Mouse (Mus musculus) layer of hippocampus, adult 6 months (tissue): ENCODE measurements around the gene Ces1g. TPM values are rescaled to one million over a fixed set of nuclear protein-coding genes. Genes with fewer than 3 reads are reported as not detected.

Experiments used
- long read RNA-seq, 2 experiments: library from polyadenylated mRNA; unstranded; transcript quantifications; one replicate each; pipeline ENCODE4 v2.0.0; 2019 to 2020
- polyA plus RNA-seq: library from polyadenylated mRNA; unstranded; fragments of <200 nt; fragmentation: Nextera tagmentation; gene quantifications from 2 replicates; pipeline ENCODE4 v1.2.3, GENCODE M21; 2021

Ces1g gene
- polyA plus RNA-seq: not detected in 2 replicates
- long read RNA-seq, experiment 1: 0 reads
- long read RNA-seq, experiment 2: 0 reads

GRCm38 (mm10) chr8:93337207-93337606 is at the start of gene Ces1g:
Gene Ces1g, minus strand, starts transcription at chr8:93337308.

DNA sequence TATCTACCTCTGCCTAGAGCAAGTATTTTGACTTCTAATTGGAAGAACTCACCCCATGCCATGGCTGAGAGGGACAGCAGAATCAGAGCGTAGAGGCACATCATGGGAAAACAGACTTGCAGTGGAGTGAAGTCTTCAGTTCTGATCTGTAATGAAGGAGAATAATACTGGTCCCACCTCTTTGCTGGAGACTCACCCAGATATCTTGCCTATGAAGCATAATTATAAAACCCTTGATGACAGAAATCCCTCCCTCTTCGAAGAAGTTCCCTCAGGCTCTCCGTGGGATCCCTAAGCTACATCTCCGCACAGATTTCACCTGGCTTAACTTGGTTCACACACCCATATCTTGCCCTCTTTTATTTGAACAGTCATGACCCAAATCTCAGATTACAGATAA is 42.5 kb upstream of the Ces1g start, which contains the start of gene Ces1h:
Ces1h (minus strand) TSS at position 101 of the 400 bp plus-strand sequence.

DNA sequence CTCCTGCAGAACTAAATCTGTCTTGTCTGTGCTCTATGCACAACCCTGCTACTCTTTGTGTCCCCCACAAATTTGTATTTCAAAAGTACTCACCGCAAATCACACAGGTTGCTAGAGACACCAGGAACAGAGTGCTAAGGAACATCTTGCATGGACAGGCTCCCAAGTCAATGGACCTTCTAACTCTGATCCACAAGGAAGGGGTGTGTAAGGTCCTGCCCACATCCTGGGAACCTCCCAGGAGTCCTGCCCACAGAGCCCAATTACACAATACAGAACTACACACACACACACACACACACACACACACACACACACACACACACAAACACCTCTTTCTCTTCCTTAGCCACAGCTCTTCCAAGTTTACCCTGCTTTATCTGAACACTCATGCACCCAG is 57.6 kb downstream of the Ces1g start, which contains the start of gene Ces1f:
Ces1f (minus strand) TSS at position 192 of the 400 bp plus-strand sequence.

Other genes starting within 250 kb of the Ces1g start
- not detected in 2 replicates for gene Ces1c, start 206.0 kb downstream of the Ces1g start, polyA plus RNA-seq
- gene Ces1d, start 139.5 kb downstream of the Ces1g start, polyA plus RNA-seq: 0.68 and 1.4 TPM in 2 replicates
- not detected in 2 replicates for gene Ces1e, start 107.7 kb downstream of the Ces1g start, polyA plus RNA-seq
- gene Ces1f, start 57.6 kb downstream of the Ces1g start, polyA plus RNA-seq: not detected in 2 replicates
- gene Ces1h, start 42.4 kb upstream of the Ces1g start, polyA plus RNA-seq: not detected in 2 replicates
- gene Ces5a, start 198.5 kb upstream of the Ces1g start, polyA plus RNA-seq: 0.44 and 0.46 TPM in 2 replicates